Mouse (Mus musculus) megakaryocyte progenitor cell, adult 5-6 weeks (primary cell): ENCODE results near the gene Galnt4. TPM values are rescaled to one million over a fixed set of nuclear protein-coding genes. Genes with fewer than 3 reads are reported as not detected.

Source experiments
- ATAC-seq: replicated peaks from 2 replicates; pipeline ENCODE4 v1.8.0; 2016; ENCODE audit warnings: mild to moderate bottlenecking, moderate TSS enrichment, inconsistent platforms; ENCODE audit not compliant: poor library complexity
- total RNA-seq, 2 experiments: library from RNA; stranded (forward) in 1 of 2; stranded (reverse) in 1 of 2; fragments of 157-497, 149-512 nt in 1 of 2; fragments of 200-1000 nt in 1 of 2; gene quantifications; 2 replicates each; pipeline versions ENCODE4 v1.2.3 to v1.2.4; 2015 to 2017

The Galnt4 gene
- total RNA-seq, 2 experiments from 2014 or later, result 8.5 to 9.9 TPM

DNA sequence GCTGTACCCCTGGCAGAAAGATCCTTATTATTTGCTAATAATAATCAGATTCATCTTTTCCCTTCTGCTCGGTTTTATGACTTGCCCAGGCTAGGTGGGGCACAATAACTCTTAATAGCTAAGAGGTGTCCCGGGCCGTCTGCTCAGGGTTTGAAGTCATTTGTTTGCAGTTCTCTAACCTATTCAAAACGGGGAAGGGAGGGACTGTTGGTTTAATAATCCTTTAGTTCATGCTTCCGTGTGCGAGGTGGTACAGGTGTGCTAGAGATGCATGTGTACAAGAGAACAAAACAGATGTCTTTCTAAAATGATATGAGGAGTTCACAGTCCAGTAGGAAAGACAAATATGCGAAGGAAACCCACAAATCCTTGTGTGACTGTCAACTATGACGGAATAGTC lies 6.3 kb downstream of the Galnt4 start:
- no peak for ATAC-seq

DNA sequence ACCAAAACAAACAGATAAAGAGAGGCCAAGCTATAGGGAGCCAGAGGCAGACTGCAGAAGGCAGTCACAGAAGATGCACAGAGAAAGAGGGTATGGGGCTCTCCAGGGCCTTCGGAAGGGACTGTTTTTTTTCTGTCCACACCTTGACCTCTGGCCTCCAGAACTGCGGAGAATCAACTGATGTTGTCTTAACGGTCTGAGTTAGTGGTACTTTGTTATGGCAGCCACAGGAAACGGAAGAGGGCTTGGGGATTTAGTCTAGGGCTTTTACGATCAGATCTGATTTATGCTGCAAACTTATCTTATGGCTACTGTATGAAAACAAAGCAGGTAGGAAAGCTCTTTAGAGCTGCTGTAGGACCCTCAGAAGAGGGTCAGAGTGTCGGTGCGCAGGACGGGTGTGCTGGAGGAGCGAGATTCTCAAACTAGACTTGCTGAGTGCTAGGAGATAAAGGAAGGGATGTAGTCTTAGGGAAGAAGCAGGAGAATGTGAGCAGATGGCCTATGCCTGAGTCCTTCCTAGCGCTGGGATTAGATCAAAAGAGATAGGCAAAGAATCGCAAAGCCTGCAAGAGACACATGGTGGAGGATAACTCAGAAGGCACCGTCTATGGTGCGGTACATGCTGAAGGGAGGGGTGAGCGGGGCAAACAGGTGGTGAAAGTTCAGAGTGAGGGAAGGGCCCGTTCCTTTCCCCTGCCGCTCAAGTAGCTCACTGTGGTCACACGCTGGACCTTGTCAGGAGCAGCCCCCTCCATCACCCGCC lies 7.7 kb downstream of the Galnt4 start:
- ATAC-seq, result no peak

- ATAC-seq, result no peak
These were observed 8.3 kb downstream of the Galnt4 start for GRCm38 (mm10) chr10:99116237-99116632.

DNA sequence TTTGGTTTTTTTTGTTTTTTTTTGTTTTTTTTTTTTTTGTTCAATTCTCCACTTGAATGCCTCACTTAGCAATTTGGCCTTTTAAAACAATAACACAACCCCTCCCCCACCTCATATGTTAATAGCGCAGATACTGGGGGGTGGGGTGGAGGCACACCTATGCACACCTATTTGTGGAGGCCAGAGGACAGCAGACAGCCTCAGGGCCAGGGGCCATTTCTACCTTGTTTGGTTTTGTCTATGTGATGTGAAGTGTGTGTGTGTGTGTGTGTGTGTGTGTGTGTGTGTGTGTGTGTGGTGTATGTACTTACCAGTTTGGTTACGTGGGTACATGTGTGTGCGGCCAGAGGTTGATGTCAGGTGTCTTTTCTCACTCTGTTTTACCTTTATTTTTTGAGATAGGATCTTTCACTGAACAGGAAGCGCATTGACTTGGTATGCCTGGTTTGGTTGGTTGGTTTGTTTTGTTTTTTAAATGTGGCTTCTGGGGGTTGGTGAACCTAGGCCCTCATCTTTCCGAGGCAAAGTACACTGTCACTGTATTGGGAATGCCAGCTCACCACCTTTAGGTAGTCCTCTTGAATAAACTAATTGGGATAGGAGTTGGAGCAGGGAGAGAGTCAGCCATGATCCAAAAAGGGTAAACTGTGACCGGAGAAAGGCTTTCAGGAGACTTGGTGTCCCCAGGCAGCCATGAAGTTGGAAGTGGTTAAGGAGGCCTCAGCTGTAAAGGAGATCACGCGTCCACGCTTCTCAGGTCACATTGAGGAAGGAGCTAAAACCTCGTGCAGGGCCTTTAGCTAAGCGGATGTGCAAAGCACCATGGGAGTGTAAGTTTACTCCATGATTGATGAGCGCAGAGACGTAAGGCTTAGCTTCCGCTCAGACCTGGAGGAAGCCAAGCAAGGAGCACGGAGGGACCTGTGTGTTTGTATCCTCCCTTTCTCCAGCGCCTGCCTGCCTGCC lies 9.0 kb downstream of the Galnt4 start:
- ATAC-seq, result no peak

GRCm38 (mm10) chr10:99117876-99118275 lies 9.9 kb downstream of the Galnt4 start:
- ATAC-seq, result no peak

- no peak for ATAC-seq
These were observed 10.7 kb downstream of the Galnt4 start for GRCm38 (mm10) chr10:99118697-99119096.

DNA sequence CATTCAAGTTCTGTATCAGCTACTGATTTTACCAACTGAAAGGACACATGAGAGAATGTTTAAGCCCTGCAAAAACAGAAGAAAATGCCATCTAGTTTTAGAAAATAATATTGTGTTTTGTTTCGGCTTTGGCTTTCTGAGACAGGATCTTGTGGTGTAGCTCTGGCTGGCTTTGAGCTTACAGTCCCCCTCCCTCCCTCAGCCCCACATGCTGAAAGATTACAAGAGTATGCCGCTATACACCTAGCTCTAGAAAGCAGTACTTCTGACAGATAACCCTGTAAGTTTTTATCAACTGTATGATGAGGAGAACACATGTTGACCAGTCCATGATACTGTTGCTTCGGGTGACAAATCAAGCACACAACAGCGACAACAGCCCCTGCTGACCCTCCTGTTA lies 11.5 kb downstream of the Galnt4 start:
- peak; percentile 32; the same call in 1 of the 2 replicates for ATAC-seq

DNA sequence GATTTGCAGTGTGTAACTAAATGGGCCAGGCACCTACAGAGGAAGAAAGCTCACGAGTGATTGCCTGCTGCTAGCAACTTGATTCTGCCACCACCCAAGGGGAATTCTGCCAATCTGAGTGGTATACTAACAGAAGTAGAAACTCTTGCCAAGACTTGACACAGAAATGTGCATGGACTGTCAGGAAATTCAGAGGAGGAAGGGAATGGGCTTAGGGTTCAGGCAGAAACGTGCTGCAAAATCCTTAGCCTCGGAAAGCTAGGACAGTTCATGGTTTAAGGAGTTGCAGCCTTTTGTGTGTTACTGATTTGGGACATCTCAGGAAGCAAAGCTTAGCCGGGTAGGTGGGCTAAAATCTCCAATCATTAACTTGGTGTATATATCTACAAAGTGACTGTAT lies 18.3 kb downstream of the Galnt4 start, which contains the start of gene Phxr2:
Gene Phxr2 (minus strand): TSS at position 101 of the 400 bp plus-strand sequence.
- no peak for ATAC-seq

DNA sequence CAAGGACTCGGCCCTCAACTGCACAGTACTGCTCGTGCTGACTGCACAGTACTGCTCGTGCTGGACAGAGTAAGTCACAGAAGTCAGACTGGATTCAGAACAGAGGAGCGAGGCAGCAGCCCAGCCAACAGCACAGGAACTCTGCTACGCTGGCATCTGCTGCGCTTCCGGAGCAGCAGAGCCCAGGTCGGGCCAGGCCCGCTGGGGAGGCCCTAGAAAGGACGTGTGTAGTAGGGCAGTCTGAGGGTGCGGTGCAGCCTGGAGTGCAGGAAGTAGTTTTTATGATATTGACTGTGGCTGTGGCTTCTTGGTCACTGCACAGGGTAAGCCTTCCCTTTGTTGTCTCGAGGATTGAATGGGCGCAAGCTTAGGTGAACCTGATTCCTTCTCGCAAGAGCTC lies 19.0 kb downstream of the Galnt4 start:
- peak; percentile 43 for ATAC-seq

DNA sequence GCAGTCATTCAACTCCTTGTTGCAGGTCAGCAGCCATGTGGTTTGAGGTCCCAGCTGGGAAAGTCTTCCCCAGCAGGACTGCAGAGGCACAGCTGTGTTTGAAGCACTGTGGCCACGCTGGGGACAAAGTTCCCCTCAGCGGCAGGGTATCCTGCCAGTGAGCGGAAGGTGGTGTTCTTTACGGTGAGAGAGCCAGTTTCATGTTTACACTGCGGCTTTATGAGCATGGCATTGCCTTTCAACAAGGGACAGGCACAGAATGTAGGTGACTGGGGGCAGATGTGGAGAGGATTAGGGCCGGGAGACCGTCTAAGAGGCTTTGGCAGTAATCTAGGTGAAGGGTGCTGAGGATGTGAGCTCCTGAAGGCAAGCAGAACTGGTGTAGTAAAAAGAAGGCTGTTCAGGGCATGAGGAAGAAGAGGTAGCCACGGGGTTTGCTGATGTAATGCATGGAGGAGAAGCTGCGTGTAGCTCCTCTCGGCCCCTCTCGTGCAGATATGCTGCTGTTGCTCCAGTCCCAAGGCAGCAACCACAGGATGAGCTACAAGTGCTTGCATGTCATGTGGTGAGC lies 19.8 kb downstream of the Galnt4 start:
- ATAC-seq, result peak; percentile 54

DNA sequence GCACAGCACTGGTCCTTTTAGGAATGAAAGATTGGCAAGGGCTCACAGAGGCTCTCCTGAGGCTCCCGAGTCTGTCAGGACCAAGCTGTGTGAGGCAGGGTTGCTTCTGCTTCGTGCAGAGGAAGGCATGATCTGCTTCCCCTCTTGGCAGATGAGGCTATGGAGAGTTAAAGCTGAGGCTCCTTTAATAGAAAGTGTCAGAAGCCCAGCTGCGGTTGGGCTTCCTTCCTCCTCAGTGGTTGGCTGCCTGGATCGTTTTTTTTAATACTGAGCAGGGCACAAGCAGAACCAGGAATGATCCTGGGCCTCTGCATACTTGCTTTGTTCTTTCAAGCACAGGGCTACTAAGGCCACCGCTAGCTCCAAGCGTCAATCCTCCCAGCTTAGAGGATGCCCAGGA lies 22.7 kb downstream of the Galnt4 start:
- ATAC-seq, result peak; percentile 64

DNA sequence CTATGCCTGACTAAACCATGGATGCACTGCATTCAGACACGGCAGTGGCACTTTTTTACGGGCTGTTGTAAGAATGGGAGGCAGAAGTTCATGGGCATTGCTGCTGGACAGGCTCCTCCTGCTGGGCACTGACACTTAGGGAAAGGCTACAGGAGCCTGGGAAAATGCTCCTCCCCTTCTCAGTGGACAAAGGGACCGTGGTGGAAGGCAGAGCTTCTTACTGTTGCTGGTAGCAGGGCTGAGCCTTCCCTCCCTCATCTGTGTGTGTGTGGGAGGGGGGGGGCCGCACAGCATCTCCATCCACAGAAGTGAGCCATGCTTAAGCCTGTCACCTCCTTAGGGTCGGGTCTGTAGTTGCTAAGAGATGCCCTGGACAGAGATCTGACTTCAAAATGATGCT lies 23.3 kb downstream of the Galnt4 start:
- no peak for ATAC-seq

DNA sequence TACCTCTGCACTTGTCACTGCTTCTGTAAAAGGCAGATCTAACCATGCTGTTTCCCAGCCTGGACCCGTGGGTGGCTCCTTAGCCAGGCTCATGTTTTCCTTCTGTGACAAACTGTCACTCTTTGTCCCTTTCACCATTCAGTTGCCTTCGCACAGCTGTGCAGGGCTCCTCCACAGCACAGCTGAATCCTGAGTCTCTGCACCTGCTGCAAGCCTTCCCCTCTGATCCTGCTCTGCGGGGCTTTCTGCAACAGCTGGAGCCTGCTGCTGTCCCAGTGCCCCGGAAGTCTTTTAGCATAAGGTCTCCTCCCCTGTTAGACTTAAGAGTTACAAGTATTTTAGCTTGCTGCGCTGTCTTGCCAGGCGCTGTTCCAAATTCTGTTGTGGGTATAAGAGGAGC lies 24.2 kb downstream of the Galnt4 start:
- ATAC-seq, result peak; percentile 13

- no peak for ATAC-seq
These were observed 24.8 kb downstream of the Galnt4 start for GRCm38 (mm10) chr10:99132595-99133272.

GRCm38 (mm10) chr10:99133321-99133875 lies 25.4 kb downstream of the Galnt4 start:
- ATAC-seq, result no peak

GRCm38 (mm10) chr10:99136337-99136736 lies 28.4 kb downstream of the Galnt4 start:
- no peak for ATAC-seq

DNA sequence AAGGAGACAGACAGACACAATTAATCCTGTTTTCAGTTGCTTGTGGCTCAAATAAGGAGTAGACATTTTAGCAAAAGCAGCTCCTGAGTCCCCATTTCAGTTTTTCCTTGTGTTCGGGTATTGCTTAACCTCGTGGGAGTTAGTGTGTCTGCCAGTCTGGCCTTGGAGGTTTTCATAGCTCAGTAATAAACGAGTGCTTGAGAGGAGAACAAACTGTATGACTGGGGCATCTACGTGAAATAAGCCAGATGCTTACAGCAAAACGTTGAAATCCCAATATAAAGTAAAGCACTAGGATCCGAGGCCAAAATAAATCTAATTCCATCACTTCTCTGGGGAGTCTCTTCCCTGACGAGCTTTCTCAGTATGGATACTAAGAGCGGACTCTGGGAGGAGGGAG lies 37.7 kb downstream of the Galnt4 start:
- no peak for ATAC-seq

- peak; percentile 77 for ATAC-seq
These were observed 38.6 kb downstream of the Galnt4 start for GRCm38 (mm10) chr10:99146596-99146995.

DNA sequence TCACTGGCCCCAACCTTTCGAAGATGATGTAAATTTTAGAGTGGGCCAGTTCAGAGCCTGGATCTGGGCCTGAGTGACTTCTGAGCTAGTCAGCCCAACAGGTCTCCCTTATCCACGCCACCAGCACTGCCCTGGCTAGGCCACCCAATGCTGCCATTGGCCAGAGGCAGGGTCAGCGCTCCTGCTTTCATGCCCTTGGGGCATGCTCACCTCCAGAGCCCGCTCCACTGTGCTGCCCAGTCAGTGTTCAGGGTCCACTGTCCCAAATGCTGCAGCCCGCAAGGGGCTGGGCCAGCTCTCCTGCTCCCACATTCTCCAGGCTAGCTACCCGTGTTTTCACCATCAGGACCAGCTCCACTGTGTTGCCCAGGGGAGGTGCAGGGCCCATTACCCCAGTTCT lies 42.1 kb downstream of the Galnt4 start:
- no peak for ATAC-seq

DNA sequence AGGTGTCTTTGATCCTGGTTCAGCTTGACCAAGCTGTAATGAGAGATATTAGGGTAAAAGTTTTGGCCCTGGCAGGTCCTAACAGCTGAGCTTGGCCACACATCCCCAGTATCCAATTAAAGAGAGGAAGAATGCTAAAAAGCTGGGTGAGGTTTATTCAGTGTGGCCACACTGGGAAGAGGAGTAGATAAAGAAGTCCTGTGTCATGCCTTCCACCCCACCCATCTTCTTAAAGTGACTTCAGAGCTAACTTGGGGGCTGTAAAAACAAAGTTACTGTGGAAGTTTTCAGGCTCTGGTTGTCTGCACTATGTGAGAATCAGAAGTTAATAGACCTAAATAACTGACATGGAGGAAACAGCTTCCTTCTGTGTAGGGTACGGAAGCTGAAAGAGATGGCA lies 43.6 kb downstream of the Galnt4 start:
- peak; percentile 64 for ATAC-seq

DNA sequence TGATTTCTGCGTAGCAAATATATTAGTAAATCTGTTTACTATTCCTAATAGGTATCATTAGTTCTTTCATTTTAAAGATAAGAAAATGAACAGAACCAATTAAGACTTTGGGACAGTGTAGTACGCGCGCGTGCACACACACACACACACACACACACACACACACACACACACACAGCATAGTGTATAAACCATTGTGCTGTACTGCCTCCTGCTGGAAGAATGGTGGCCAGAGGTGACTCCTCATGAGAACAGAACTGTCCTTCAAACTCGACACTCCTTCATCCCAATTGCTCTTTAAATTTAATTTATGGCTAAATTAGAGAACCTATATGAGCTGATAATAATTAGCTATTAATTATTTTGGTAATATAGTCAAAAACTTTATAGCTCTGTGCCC lies 44.1 kb downstream of the Galnt4 start:
- ATAC-seq, result peak; percentile 72
